Mouse (Mus musculus): ENCODE results near the gene Reps2. TPM values are rescaled to one million over a fixed set of nuclear protein-coding genes. Genes with fewer than 3 reads are reported as not detected.

Reps2 gene
- 1.0 and 1.2 TPM in 2 replicates for polyA plus RNA-seq (2012; rRNA removed)

DNA sequence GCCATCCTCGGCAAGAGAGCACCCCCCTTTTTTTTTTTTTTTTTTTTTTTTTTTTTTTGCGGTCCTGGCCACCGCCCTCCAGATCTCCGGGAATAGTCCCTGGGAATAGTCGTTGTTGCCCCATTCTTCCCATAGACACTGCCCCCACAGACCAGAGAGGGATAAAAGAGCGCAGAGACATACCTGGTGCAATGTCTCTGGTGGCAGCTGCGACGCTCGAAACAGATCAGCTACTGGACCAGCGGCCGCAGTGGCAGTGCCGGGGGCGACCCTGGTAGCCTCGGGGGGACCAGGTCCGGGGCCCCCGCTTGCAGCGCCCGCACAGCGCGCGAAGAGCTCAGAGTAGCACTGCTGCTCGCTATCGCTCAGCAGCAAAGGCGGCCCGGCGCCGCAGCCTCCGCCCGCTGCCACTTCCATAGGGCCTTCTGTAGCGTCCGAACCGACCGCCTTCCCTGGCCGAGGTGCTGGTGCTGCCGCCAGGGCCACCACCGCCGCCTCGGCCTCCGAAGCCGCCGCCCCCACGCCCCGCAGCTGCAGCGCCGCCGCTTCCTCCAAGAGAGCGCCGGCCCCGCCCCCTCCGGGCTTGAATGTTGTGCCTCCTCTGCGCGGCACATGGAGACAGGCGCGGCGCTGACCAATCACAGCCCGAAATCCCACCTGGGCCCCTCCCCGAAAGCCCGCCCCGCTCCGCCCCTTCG lies at the start of gene Reps2:
Reps2 (minus strand) TSS at position 559 of the 698 bp plus-strand sequence.

Other genes starting within 250 kb of the Reps2 start
- gene Rbbp7, start 116.8 kb upstream of the Reps2 start, polyA plus RNA-seq (2012; rRNA removed) = 213 and 237 TPM in 2 replicates
- 13.2 and 16.0 TPM in 2 replicates for gene Txlng, start 185.8 kb upstream of the Reps2 start, polyA plus RNA-seq (2012; rRNA removed)
- gene Syap1, start 244.8 kb upstream of the Reps2 start, polyA plus RNA-seq (2012; rRNA removed) = 34.0 and 38.7 TPM in 2 replicates